Mouse (Mus musculus) heart, embryonic 16.5 days (tissue): ENCODE data around the gene Nkrf. TPM values are rescaled to one million over a fixed set of nuclear protein-coding genes. Genes with fewer than 3 reads are reported as not detected.

Experiments
- ATAC-seq: fragments of 200-750 bp; cut with Nextera tagmentation; replicated peaks from 2 replicates; pipeline ENCODE4 v1.8.0; 2017; ENCODE audit warnings: moderate number of reproducible peaks; ENCODE audit not compliant: insufficient read depth, low FRiP score; ENCODE audit errors: extremely low read depth
- H3K27ac ChIP-seq: fragments of 300-500 bp; sonication (generic); 2 replicates; pipeline ENCODE4 v1.5.1; 2014; ENCODE audit warnings: mild to moderate bottlenecking, low read length, control low read depth, moderate library complexity
- H3K27me3 ChIP-seq: fragments of 300-500 bp; sonication (generic); 2 replicates; pipeline ENCODE4 v1.6.1; 2014; ENCODE audit warnings: low read length, mixed read lengths; ENCODE audit not compliant: control insufficient read depth, insufficient read depth
- H3K36me3 ChIP-seq: fragments of 300-500 bp; sonication (generic); 2 replicates; pipeline ENCODE4 v1.6.1; 2014; ENCODE audit not compliant: control insufficient read depth, insufficient read depth
- H3K4me1 ChIP-seq: fragments of 300-500 bp; sonication (generic); 2 replicates; pipeline ENCODE4 v1.6.1; 2014; ENCODE audit warnings: low read length, mixed read lengths; ENCODE audit not compliant: control insufficient read depth, insufficient read depth
- H3K4me2 ChIP-seq: fragments of 300-500 bp; sonication (generic); 2 replicates; pipeline ENCODE4 v1.6.1; 2014; ENCODE audit warnings: low read depth, mild to moderate bottlenecking, control low read depth, low read length
- H3K4me3 ChIP-seq: fragments of 300-500 bp; sonication (generic); 2 replicates; pipeline ENCODE4 v1.5.1; 2014; ENCODE audit warnings: mild to moderate bottlenecking, control low read depth, low read length
- H3K9ac ChIP-seq: fragments of 300-500 bp; sonication (generic); 2 replicates; pipeline ENCODE4 v1.6.1; 2014; ENCODE audit warnings: low read length, control low read depth
- H3K9me3 ChIP-seq: fragments of 300-500 bp; sonication (generic); replicated peaks from 2 replicates; pipeline ENCODE4 v1.6.1; 2016; ENCODE audit warnings: low read length; ENCODE audit not compliant: control insufficient read depth
- WGBS: fragments of 180-500 bp; shearing (Covaris S2); extraction: QIAGEN DNeasy Blood & Tissue Kit; methylation state at CpG from one replicate; pipeline ENCODE4 v1.1.7; 2014; 5-methylcytosine and 5-hydroxymethylcytosine counted together
- polyA plus RNA-seq: library from polyadenylated mRNA; unstranded; fragments of >200 nt; fragmentation: Nextera tagmentation; extraction: Ambion mirVana; gene quantifications from 2 replicates; pipeline ENCODE4 v1.2.1, GENCODE M21; 2015

The Nkrf gene
- polyA plus RNA-seq, 1 experiment from 2014 or later: 0.63 TPM

GRCm38 (mm10) chrX:36870372-36870771, 32.3 kb downstream of the Nkrf start:
- no peak overlapping the region for H3K4me3 ChIP-seq
- 63% methylated on average over 3 of the region's 3 CpGs for WGBS

GRCm38 (mm10) chrX:36864609-36865328, 37.9 kb downstream of the Nkrf start:
- Histone ChIP-seq H3K4me1 (peaks cover 6% of the 10 kb centered on the region), H3K36me3 (no peaks in the 10 kb centered on the region), H3K27me3 (no peaks in the 10 kb centered on the region), H3K9me3 (no peaks in the 10 kb centered on the region), H3K4me3 (peak overlapping the region; percentile 54), H3K4me2 (peak overlapping the region; percentile 49), H3K9ac (peak overlapping the region; percentile 64), H3K27ac (no peak overlapping the region; the same call in 1 of the 2 replicates)
- no peak for ATAC-seq
- 49% methylated on average over 8 of the region's 8 CpGs for WGBS

More at GRCm38 (mm10) chrX:36870372-36870771, 32.3 kb downstream of the Nkrf start:
- peaks cover under 1% of the 10 kb centered on the region; the same call in 1 of the 2 replicates for H3K4me1 ChIP-seq
- no peaks in the 10 kb centered on the region for H3K9me3 ChIP-seq
- H3K36me3 ChIP-seq: no peaks in the 10 kb centered on the region
- no peaks in the 10 kb centered on the region for H3K27me3 ChIP-seq
- H3K9ac ChIP-seq: no peak overlapping the region
- no peak overlapping the region for H3K4me2 ChIP-seq
- no peak overlapping the region for H3K27ac ChIP-seq
- ATAC-seq: no peak

- peak overlapping the region; percentile 78 for H3K27ac ChIP-seq
- H3K27me3 ChIP-seq: no peaks in the 10 kb centered on the region
- H3K9ac ChIP-seq: peak overlapping the region; percentile 69
- H3K4me1 ChIP-seq: peaks cover 6% of the 10 kb centered on the region
- ATAC-seq: peak; percentile 78
- H3K4me2 ChIP-seq: peak overlapping the region; percentile 61
- H3K9me3 ChIP-seq: no peaks in the 10 kb centered on the region
- 13% methylated on average over 43 of the region's 44 CpGs for WGBS
- H3K4me3 ChIP-seq: peak overlapping the region; percentile 54
- H3K36me3 ChIP-seq: no peaks in the 10 kb centered on the region
Measured at GRCm38 (mm10) chrX:36863766-36864608, 38.7 kb downstream of the Nkrf start.

GRCm38 (mm10) chrX:36852631-36853030, 50.1 kb downstream of the Nkrf start:
- Histone ChIP-seq H3K9ac (no peak overlapping the region), H3K27me3 (no peaks in the 10 kb centered on the region), H3K9me3 (no peaks in the 10 kb centered on the region), H3K4me3 (no peak overlapping the region), H3K4me1 (no peaks in the 10 kb centered on the region), H3K4me2 (no peak overlapping the region), H3K27ac (no peak overlapping the region), H3K36me3 (peaks cover 3% of the 10 kb centered on the region; the same call in 1 of the 2 replicates)
- 74% methylated on average over 8 of the region's 8 CpGs for WGBS
- no peak for ATAC-seq

- H3K9ac ChIP-seq: no peak overlapping the region
- no peak for ATAC-seq
Measured at GRCm38 (mm10) chrX:36847152-36847551, 55.5 kb downstream of the Nkrf start.

GRCm38 (mm10) chrX:36843346-36843990, 59.2 kb downstream of the Nkrf start:
- Histone ChIP-seq H3K9me3 (no peaks in the 10 kb centered on the region), H3K36me3 (no peaks in the 10 kb centered on the region), H3K27ac (no peak overlapping the region), H3K9ac (no peak overlapping the region), H3K27me3 (no peaks in the 10 kb centered on the region), H3K4me2 (no peak overlapping the region), H3K4me3 (no peak overlapping the region), H3K4me1 (no peaks in the 10 kb centered on the region)
- WGBS: 54% methylated on average over 4 of the region's 4 CpGs
- no peak for ATAC-seq

More at GRCm38 (mm10) chrX:36847152-36847551, 55.5 kb downstream of the Nkrf start:
- WGBS: 78% methylated on average over 1 of the region's 1 CpGs
- Histone ChIP-seq H3K27ac (no peak overlapping the region), H3K4me3 (no peak overlapping the region), H3K4me2 (no peak overlapping the region), H3K27me3 (no peaks in the 10 kb centered on the region), H3K9me3 (no peaks in the 10 kb centered on the region), H3K4me1 (no peaks in the 10 kb centered on the region), H3K36me3 (peaks cover 1% of the 10 kb centered on the region; the same call in 1 of the 2 replicates)

GRCm38 (mm10) chrX:36841698-36842097, 61.0 kb downstream of the Nkrf start:
- 68% methylated on average over 6 of the region's 6 CpGs for WGBS
- ATAC-seq: no peak
- Histone ChIP-seq H3K27ac (no peak overlapping the region), H3K36me3 (no peaks in the 10 kb centered on the region), H3K4me2 (no peak overlapping the region), H3K4me1 (no peaks in the 10 kb centered on the region), H3K9me3 (no peaks in the 10 kb centered on the region), H3K9ac (no peak overlapping the region), H3K27me3 (no peaks in the 10 kb centered on the region), H3K4me3 (no peak overlapping the region)

GRCm38 (mm10) chrX:36839391-36839790, 63.3 kb downstream of the Nkrf start:
- H3K9ac ChIP-seq: no peak overlapping the region
- H3K9me3 ChIP-seq: no peaks in the 10 kb centered on the region
- ATAC-seq: peak; percentile 23; the same call in 1 of the 2 replicates
- no peaks in the 10 kb centered on the region for H3K36me3 ChIP-seq
- no peak overlapping the region for H3K4me3 ChIP-seq
- H3K4me2 ChIP-seq: no peak overlapping the region
- no peaks in the 10 kb centered on the region for H3K27me3 ChIP-seq
- 57% methylated on average over 7 of the region's 7 CpGs for WGBS
- H3K27ac ChIP-seq: peak overlapping the region; percentile 48
- no peaks in the 10 kb centered on the region for H3K4me1 ChIP-seq
